Mouse (Mus musculus): ENCODE results near the gene Herc3. TPM values are rescaled to one million over a fixed set of nuclear protein-coding genes. Genes with fewer than 3 reads are reported as not detected.
"Not testable (repeated sequence)": the region's sequence is repeated elsewhere in the genome, so short reads cannot be mapped to it uniquely, and the experiment has no call there.

The Herc3 gene
- polyA plus RNA-seq, 1 experiment from 2014 or later: 4.3 TPM

- H3K4me1 ChIP-seq; H3K27ac ChIP-seq; H3K36me3 ChIP-seq; H3K9me3 ChIP-seq (replicated peaks); H3K27me3 ChIP-seq (ENCODE audit: low read depth, poor library complexity, severe bottlenecking); H3K4me3 ChIP-seq; DNase-seq (ENCODE audit: low spot score): not testable (repeated sequence)
- 92% methylated on average over 6 of the region's 6 CpGs for WGBS
These were observed 36.6 kb downstream of the Herc3 start for GRCm38 (mm10) chr6:58867858-58868257.

- no peak for DNase-seq (ENCODE audit: low spot score)
- 85% methylated on average over 4 of the region's 4 CpGs for WGBS
- no peaks in the 10 kb centered on the region for H3K4me1 ChIP-seq
- H3K27me3 ChIP-seq (ENCODE audit: low read depth, poor library complexity, severe bottlenecking): no peaks in the 10 kb centered on the region
- H3K27ac ChIP-seq: no peak overlapping the region
- no peaks in the 10 kb centered on the region for H3K36me3 ChIP-seq
- no peak overlapping the region for H3K4me3 ChIP-seq
- H3K9me3 ChIP-seq (replicated peaks): no peaks in the 10 kb centered on the region
These were observed 48.3 kb downstream of the Herc3 start for GRCm38 (mm10) chr6:58879572-58879971.

GRCm38 (mm10) chr6:58879987-58880386 is 48.7 kb downstream of the Herc3 start:
- WGBS: 93% methylated on average over 9 of the region's 9 CpGs

DNA sequence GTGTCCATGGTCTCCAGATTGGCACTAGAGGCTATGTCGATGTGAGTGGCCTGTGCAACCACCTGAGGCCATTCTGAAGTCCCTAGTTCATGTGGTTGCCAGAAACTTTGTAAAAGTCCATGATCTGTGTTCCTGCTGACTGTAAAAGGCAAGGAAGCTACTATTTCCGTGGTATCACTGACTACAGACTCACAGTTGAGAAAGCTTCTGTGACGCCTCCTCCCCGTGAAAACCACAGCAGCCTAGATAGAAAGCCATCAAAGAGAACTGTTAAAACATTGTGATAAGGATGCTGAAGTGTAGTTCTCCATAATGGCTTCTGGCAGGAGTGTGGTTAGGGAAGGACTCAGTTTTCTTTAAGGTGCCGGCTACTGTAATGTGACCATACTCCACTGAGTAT is 49.6 kb downstream of the Herc3 start:
- Histone ChIP-seq H3K9me3 (replicated peaks) (no peaks in the 10 kb centered on the region), H3K27me3 (ENCODE audit: low read depth, poor library complexity, severe bottlenecking) (no peaks in the 10 kb centered on the region), H3K27ac (no peak overlapping the region), H3K4me3 (no peak overlapping the region), H3K36me3 (no peaks in the 10 kb centered on the region), H3K4me1 (no peaks in the 10 kb centered on the region)
- DNase-seq (ENCODE audit: low spot score): no peak
- WGBS: 87% methylated on average over 5 of the region's 5 CpGs

More at GRCm38 (mm10) chr6:58879987-58880386, 48.7 kb downstream of the Herc3 start:
- Histone ChIP-seq H3K27ac (no peak overlapping the region), H3K9me3 (replicated peaks) (no peaks in the 10 kb centered on the region), H3K4me3 (no peak overlapping the region), H3K27me3 (ENCODE audit: low read depth, poor library complexity, severe bottlenecking) (no peaks in the 10 kb centered on the region), H3K36me3 (no peaks in the 10 kb centered on the region), H3K4me1 (no peaks in the 10 kb centered on the region)
- DNase-seq (ENCODE audit: low spot score): no peak

DNA sequence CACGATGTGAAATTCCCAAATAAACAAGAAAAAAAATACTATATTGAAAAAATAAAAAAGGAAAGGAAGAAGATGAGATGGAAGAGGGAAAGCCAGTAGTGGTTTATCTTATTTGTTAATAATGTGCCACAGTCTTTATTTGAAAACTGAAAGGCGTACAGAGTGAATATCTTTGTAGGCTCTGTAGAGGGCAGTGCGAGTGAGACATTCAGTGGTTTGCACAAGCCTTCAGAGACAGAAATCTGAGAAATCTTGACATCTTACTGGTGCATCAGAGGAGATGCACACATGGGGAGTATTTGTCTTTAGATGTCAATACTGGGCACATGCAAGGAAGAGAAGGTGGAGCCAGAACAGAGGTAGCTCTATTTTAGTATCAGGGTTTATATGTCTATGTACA is 50.1 kb downstream of the Herc3 start:
- no peak for DNase-seq (ENCODE audit: low spot score)
- no peak overlapping the region for H3K27ac ChIP-seq
- H3K36me3 ChIP-seq: no peaks in the 10 kb centered on the region
- H3K4me3 ChIP-seq: no peak overlapping the region
- no peaks in the 10 kb centered on the region for H3K4me1 ChIP-seq
- H3K9me3 ChIP-seq (replicated peaks): no peaks in the 10 kb centered on the region
- 93% methylated on average over 3 of the region's 3 CpGs for WGBS
- no peaks in the 10 kb centered on the region for H3K27me3 ChIP-seq (ENCODE audit: low read depth, poor library complexity, severe bottlenecking)

GRCm38 (mm10) chr6:58882271-58882670 is 51.0 kb downstream of the Herc3 start:
- Histone ChIP-seq H3K36me3 (no peaks in the 10 kb centered on the region), H3K4me3 (no peak overlapping the region), H3K9me3 (replicated peaks) (no peaks in the 10 kb centered on the region), H3K27me3 (ENCODE audit: low read depth, poor library complexity, severe bottlenecking) (no peaks in the 10 kb centered on the region), H3K27ac (no peak overlapping the region), H3K4me1 (no peaks in the 10 kb centered on the region)
- WGBS: 78% methylated on average over 6 of the region's 6 CpGs
- DNase-seq (ENCODE audit: low spot score): no peak

DNA sequence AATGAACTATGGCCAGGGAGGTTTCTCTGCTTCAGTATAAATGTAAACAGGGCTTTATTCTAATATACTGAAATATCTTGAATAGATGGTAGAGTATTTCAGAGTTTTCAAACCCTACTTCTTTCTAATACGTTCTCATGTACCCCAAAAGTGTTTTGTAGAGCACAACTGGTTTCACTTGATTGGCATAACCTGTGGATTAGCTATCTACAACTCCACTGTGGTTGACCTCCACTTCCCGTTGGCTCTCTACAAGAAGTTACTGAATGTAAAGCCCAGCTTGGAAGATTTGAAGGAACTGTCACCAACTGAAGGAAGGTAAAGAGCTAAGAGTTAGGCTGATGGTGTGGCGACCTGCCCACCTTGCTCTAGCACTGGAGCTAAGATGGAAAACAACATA is 58.7 kb downstream of the Herc3 start:
- no peak for DNase-seq (ENCODE audit: low spot score)
- 93% methylated on average over 3 of the region's 3 CpGs for WGBS
- H3K9me3 ChIP-seq (replicated peaks): no peaks in the 10 kb centered on the region
- H3K27ac ChIP-seq: no peak overlapping the region
- no peak overlapping the region for H3K4me3 ChIP-seq
- H3K36me3 ChIP-seq: no peaks in the 10 kb centered on the region
- H3K4me1 ChIP-seq: no peaks in the 10 kb centered on the region
- no peaks in the 10 kb centered on the region for H3K27me3 ChIP-seq (ENCODE audit: low read depth, poor library complexity, severe bottlenecking)

- no peak overlapping the region for H3K27ac ChIP-seq
- no peaks in the 10 kb centered on the region for H3K27me3 ChIP-seq (ENCODE audit: low read depth, poor library complexity, severe bottlenecking)
- 90% methylated on average over 6 of the region's 6 CpGs for WGBS
- DNase-seq (ENCODE audit: low spot score): no peak
- no peak overlapping the region for H3K4me3 ChIP-seq
- H3K36me3 ChIP-seq: no peaks in the 10 kb centered on the region
- H3K4me1 ChIP-seq: no peaks in the 10 kb centered on the region
- H3K9me3 ChIP-seq (replicated peaks): no peaks in the 10 kb centered on the region
These were observed 62.0 kb downstream of the Herc3 start for GRCm38 (mm10) chr6:58893307-58893706.

DNA sequence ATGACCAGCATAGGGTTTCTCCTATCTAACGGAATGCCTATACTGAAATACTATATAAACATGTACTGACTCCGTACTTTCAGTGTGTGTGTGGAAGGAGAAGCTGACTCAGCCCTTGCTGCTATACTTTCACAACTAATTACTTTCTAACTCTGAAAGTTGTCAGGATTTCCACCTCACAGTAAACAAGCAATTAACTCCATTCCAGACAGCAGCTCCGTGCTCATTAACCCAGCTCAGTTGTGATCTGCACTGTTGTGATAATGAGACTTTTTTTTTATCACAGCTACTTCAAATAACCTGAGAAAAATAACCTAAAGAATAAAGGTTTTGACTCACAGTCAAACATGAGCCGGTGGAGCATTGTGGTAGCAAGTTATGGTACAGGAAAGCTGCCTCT is 63.7 kb downstream of the Herc3 start:
- H3K4me1 ChIP-seq: no peaks in the 10 kb centered on the region
- no peak for DNase-seq (ENCODE audit: low spot score)
- WGBS: 76% methylated on average over 4 of the region's 4 CpGs
- H3K4me3 ChIP-seq: no peak overlapping the region
- H3K9me3 ChIP-seq (replicated peaks): no peaks in the 10 kb centered on the region
- H3K27ac ChIP-seq: no peak overlapping the region
- no peaks in the 10 kb centered on the region for H3K27me3 ChIP-seq (ENCODE audit: low read depth, poor library complexity, severe bottlenecking)
- no peaks in the 10 kb centered on the region for H3K36me3 ChIP-seq

- no peak for DNase-seq (ENCODE audit: low spot score)
- H3K4me3 ChIP-seq: no peak overlapping the region
- no peak overlapping the region for H3K27ac ChIP-seq
- H3K27me3 ChIP-seq (ENCODE audit: low read depth, poor library complexity, severe bottlenecking): no peaks in the 10 kb centered on the region
- no peaks in the 10 kb centered on the region for H3K36me3 ChIP-seq
- H3K4me1 ChIP-seq: no peaks in the 10 kb centered on the region
- 85% methylated on average over 3 of the region's 3 CpGs for WGBS
- H3K9me3 ChIP-seq (replicated peaks): no peaks in the 10 kb centered on the region
These were observed 65.4 kb downstream of the Herc3 start for GRCm38 (mm10) chr6:58896648-58897047.

DNA sequence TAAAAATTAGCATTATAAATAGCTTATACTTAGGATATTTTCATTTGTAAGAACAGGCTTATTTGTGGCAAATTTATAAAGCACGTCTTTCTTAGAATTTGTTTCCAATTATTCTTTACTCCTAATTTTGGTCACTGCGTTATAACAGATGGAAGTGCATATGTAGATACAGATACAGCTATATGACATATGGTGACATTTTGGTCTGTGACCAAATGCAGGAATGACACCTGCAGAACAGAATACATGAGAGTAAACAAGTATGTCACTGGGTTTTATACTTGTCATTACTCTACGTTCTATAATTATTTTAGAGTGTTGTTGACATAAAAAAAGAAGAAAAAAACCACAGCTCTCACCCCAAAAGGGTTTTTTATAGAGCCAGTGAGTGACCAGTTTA is 67.8 kb downstream of the Herc3 start:
- 90% methylated on average over 3 of the region's 3 CpGs for WGBS
- no peaks in the 10 kb centered on the region for H3K9me3 ChIP-seq (replicated peaks)
- DNase-seq (ENCODE audit: low spot score): no peak

DNA sequence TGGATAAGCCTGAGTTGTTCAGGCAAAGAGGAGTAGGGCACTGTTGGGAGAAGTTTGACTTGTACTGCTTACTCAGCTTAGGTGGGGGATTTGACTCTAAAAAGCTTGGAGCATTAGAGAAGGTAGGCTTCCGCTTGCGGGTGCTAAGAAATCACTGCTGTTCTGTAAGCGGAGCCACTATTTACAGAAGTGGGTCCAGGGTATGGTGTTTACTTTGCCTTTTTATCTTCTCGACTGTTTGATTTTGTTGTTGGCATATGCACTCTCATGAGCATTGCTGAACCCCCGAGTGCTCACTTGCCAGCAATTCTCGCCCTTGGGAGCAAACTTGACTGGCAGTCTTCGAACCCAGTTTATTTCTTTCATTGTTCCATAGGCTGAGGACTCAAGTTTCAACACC is 69.3 kb downstream of the Herc3 start:
- Histone ChIP-seq H3K9me3 (replicated peaks) (no peaks in the 10 kb centered on the region), H3K36me3 (no peaks in the 10 kb centered on the region), H3K4me1 (peaks cover 11% of the 10 kb centered on the region), H3K4me3 (no peak overlapping the region), H3K27me3 (ENCODE audit: low read depth, poor library complexity, severe bottlenecking) (no peaks in the 10 kb centered on the region), H3K27ac (no peak overlapping the region)
- DNase-seq (ENCODE audit: low spot score): no peak
- 91% methylated on average over 7 of the region's 7 CpGs for WGBS

More for the DNA sequence above, 67.8 kb downstream of the Herc3 start:
- H3K27ac ChIP-seq: no peak overlapping the region
- no peaks in the 10 kb centered on the region for H3K27me3 ChIP-seq (ENCODE audit: low read depth, poor library complexity, severe bottlenecking)
- no peaks in the 10 kb centered on the region for H3K36me3 ChIP-seq
- H3K4me3 ChIP-seq: no peak overlapping the region
- H3K4me1 ChIP-seq: peaks cover 11% of the 10 kb centered on the region

DNA sequence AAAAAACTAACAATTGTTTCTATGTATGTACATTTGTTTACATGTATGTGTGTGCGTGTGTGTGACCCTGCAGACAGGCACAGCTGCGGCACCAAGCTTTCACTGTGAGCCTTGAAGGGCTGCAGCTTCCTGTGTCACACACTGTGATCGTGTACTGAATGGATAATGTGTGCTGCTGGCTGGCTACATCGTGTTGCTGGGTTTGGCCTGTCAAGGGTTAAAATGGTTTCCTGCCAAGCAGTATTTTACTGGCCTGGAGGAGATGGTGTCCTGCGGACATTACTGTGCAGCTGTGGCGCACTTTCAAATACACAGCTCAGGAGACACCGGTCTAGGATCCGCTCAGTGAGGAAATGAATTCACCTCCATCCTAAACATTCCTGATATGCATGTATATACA is 71.9 kb downstream of the Herc3 start:
- Histone ChIP-seq H3K36me3 (peaks cover 11% of the 10 kb centered on the region), H3K4me3 (no peak overlapping the region), H3K27ac (no peak overlapping the region), H3K9me3 (replicated peaks) (peaks cover 8% of the 10 kb centered on the region; the same call in 1 of the 2 replicates), H3K27me3 (ENCODE audit: low read depth, poor library complexity, severe bottlenecking) (peaks cover 12% of the 10 kb centered on the region; the same call in 1 of the 2 replicates), H3K4me1 (peaks cover 14% of the 10 kb centered on the region)
- WGBS: 43% methylated on average over 8 of the region's 8 CpGs
- peak; percentile 47 for DNase-seq (ENCODE audit: low spot score)

GRCm38 (mm10) chr6:58904551-58904950 is 73.3 kb downstream of the Herc3 start:
- Histone ChIP-seq H3K36me3 (peaks cover 11% of the 10 kb centered on the region), H3K27me3 (ENCODE audit: low read depth, poor library complexity, severe bottlenecking) (peaks cover 12% of the 10 kb centered on the region; the same call in 1 of the 2 replicates), H3K27ac (no peak overlapping the region), H3K9me3 (replicated peaks) (peaks cover 8% of the 10 kb centered on the region; the same call in 1 of the 2 replicates), H3K4me1 (peaks cover 14% of the 10 kb centered on the region), H3K4me3 (no peak overlapping the region)
- WGBS: 44% methylated on average over 3 of the region's 3 CpGs
- no peak for DNase-seq (ENCODE audit: low spot score)
